Mouse (Mus musculus): ENCODE measurements around the gene Gm28269.

The Gm28269 gene

DNA sequence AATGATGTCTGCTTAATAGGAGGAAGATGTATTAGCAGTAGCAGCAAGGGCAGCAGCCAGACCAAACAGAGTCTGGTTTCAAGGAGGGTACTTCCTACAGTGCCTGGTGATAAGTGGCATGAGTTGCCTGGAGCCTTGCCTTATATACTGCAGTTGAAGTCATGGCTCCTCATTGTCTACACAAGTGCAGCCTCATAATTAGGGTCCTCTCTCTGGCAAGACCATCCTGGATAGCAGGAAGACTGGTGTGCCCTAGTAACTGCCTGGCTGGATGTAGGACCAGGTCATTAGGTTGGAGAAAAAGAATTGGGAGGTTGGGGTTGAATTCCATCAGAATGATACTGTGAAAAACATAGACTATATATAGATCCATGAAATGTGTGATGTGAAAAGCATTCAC lies at the start of gene Gm28269:
Gene Gm28269 (minus strand): TSS at position 101 of the 400 bp plus-strand sequence.
- in situ Hi-C loops (cut with MboI, MseI), result no loop called here

DNA sequence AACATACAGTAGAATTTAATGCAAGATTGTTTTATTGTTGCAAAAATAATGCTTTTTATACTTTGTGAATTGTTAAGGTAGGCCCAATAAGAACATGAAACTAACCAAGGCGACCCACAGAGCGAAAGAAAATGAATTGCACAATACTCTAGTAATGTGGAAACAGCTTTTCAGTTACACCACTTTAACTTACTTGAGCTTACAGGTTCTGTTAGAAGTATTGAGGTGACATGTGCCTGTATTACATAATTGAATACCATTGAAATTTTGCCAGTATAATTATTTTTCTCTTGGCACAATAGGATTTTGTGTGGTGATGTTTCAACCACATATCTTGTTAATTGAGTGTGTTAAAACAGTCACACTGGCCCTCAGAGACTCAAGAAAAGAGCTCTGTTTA lies 28.0 kb downstream of the Gm28269 start:
- in situ Hi-C loops (cut with MboI, MseI), result no loop called here

DNA sequence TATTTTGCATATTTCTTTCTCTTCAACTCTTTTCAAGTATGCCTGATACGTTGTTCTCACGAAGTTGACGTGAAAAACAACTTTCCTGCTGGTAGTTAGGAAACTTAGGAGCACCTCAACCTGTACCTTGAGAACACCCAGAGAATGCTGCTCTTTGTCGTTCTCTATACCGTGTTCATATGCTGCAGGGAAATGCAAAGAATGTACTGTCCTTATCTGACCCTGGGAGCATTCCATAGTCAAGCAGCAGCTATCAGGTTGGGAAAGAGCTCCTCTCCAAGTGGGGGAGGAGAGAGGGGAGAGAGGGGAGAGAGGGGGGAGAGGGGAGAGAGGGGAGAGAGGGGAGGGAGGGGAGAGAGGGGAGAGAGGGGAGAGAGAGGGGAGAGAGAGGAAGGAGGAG lies 29.6 kb downstream of the Gm28269 start:
- in situ Hi-C loops (cut with MboI, MseI), result no loop called here

GRCm38 (mm10) chrX:21714829-21715228 lies 30.1 kb downstream of the Gm28269 start, which contains the start of gene Slc6a14:
Slc6a14 (plus strand) TSS chrX:21714896.
- in situ Hi-C loops (cut with MboI, MseI), result no loop called here

GRCm38 (mm10) chrX:21704470-21704869 lies 40.4 kb downstream of the Gm28269 start:
- in situ Hi-C loops (cut with MboI, MseI), result no loop called here

- in situ Hi-C loops (cut with MboI, MseI), result no loop called here
Measured at GRCm38 (mm10) chrX:21701646-21702045, 43.3 kb downstream of the Gm28269 start.

DNA sequence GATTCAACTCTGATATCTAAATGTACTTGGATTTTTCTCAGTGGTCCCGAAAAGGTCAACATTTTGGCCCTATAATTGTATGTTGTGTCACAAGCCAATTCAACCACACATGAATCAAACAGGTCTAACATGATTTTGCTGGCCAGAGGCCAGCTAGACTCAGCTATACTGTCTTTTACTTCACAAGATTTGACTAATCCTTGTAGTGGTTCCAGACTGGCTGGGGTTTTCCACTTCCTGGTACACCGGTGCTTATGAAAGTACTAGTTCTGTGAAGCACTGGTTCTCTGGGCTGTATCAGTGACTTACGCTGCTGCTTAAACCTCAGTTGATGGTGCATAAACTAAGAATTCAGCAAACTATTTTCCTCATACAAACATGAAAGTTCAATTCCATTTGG lies 49.2 kb downstream of the Gm28269 start:
- in situ Hi-C loops (cut with MboI, MseI), result no loop called here

GRCm38 (mm10) chrX:21695220-21695619 lies 49.7 kb downstream of the Gm28269 start:
- in situ Hi-C loops (cut with MboI, MseI), result no loop called here

Measured in T-helper 1 cell (primary cell).